Mouse (Mus musculus): ENCODE results near the gene Plac9b. TPM values are rescaled to one million over a fixed set of nuclear protein-coding genes. Genes with fewer than 3 reads are reported as not detected.
A peak's percentile ranks its signal among the peaks of the same experiment; 100 is the strongest.
"Not testable (repeated sequence)": the region's sequence is repeated elsewhere in the genome, so short reads cannot be mapped to it uniquely, and the experiment has no call there.

Gene Plac9b
- polyA plus RNA-seq, 2 experiments = 19.9 to 40.5 TPM

- not testable (repeated sequence) for H3K36me3 ChIP-seq (ENCODE audit: control insufficient read depth, insufficient read depth, low read length); DNase-seq (ENCODE audit: low spot score); H3K4me2 ChIP-seq (replicated peaks; ENCODE audit: low read depth, low read length, severe bottlenecking); H3K27ac ChIP-seq (replicated peaks; ENCODE audit: low read depth, low read length); H3K9ac ChIP-seq (ENCODE audit: low read depth, low read length, severe bottlenecking); H3K9me3 ChIP-seq (ENCODE audit: control insufficient read depth, low read length); H3K4me3 ChIP-seq (replicated peaks; ENCODE audit: low read length); H3K4me1 ChIP-seq (ENCODE audit: control insufficient read depth, insufficient read depth, low read length); H3K27me3 ChIP-seq (ENCODE audit: control insufficient read depth, insufficient read depth, low read length)
- no CpG with 5 or more reads among the region's 18 CpGs for WGBS
- peak; percentile 91 for ATAC-seq (ENCODE audit: low FRiP score, low read depth)
These were observed 63.7 kb downstream of the Plac9b start for GRCm38 (mm10) chr14:26118550-26119000.

GRCm38 (mm10) chr14:26118150-26118549, 64.1 kb downstream of the Plac9b start, which contains the start of gene Duxbl2:
TSS of gene Duxbl2 (plus strand) at chr14:26118349.
- H3K9me3 ChIP-seq (ENCODE audit: control insufficient read depth, low read length); H3K27me3 ChIP-seq (ENCODE audit: control insufficient read depth, insufficient read depth, low read length); H3K9ac ChIP-seq (ENCODE audit: low read depth, low read length, severe bottlenecking); H3K4me3 ChIP-seq (replicated peaks; ENCODE audit: low read length); DNase-seq (ENCODE audit: low spot score); H3K36me3 ChIP-seq (ENCODE audit: control insufficient read depth, insufficient read depth, low read length); H3K4me1 ChIP-seq (ENCODE audit: control insufficient read depth, insufficient read depth, low read length); H3K4me2 ChIP-seq (replicated peaks; ENCODE audit: low read depth, low read length, severe bottlenecking); H3K27ac ChIP-seq (replicated peaks; ENCODE audit: low read depth, low read length): not testable (repeated sequence)
- ATAC-seq (ENCODE audit: low FRiP score, low read depth) = peak; percentile 58; the same call in 1 of the 2 replicates
- no CpG with 5 or more reads among the region's 7 CpGs for WGBS

Other genes starting within 250 kb of the Plac9b start
- gene Cphx1, start 244.2 kb downstream of the Plac9b start, polyA plus RNA-seq (2012; rRNA removed) = 0.04 TPM in 1 of 2 replicates, not detected in the other
- gene Cphx1, start 244.2 kb downstream of the Plac9b start, polyA plus RNA-seq (2014; fragmentation: Nextera tagmentation; extraction: Ambion mirVana) = 0.11 TPM in 1 of 2 replicates, not detected in the other
- 6.8 and 8.0 TPM in 2 replicates for gene Duxbl1, start 203.9 kb downstream of the Plac9b start, polyA plus RNA-seq (2012; rRNA removed)
- 0.63 and 1.6 TPM in 2 replicates for gene Duxbl1, start 203.9 kb downstream of the Plac9b start, polyA plus RNA-seq (2014; fragmentation: Nextera tagmentation; extraction: Ambion mirVana)
- 26.5 and 29.0 TPM in 2 replicates for gene Gm9780, start 139.8 kb downstream of the Plac9b start, polyA plus RNA-seq (2012; rRNA removed)
- gene Gm9780, start 139.8 kb downstream of the Plac9b start, polyA plus RNA-seq (2014; fragmentation: Nextera tagmentation; extraction: Ambion mirVana) = 42.6 and 49.9 TPM in 2 replicates
- gene Tmem254c, start 115.1 kb downstream of the Plac9b start, polyA plus RNA-seq (2012; rRNA removed) = 6.0 and 8.4 TPM in 2 replicates
- 47.7 and 56.8 TPM in 2 replicates for gene Tmem254c, start 115.1 kb downstream of the Plac9b start, polyA plus RNA-seq (2014; fragmentation: Nextera tagmentation; extraction: Ambion mirVana)
- not detected in 2 replicates for gene Cphx2, start 101.0 kb downstream of the Plac9b start, polyA plus RNA-seq (2012; rRNA removed)
- gene Cphx2, start 101.0 kb downstream of the Plac9b start, polyA plus RNA-seq (2014; fragmentation: Nextera tagmentation; extraction: Ambion mirVana) = not detected in 2 replicates
- not detected in 2 replicates for gene Cphx3, start 100.2 kb downstream of the Plac9b start, polyA plus RNA-seq (2012; rRNA removed)
- gene Cphx3, start 100.2 kb downstream of the Plac9b start, polyA plus RNA-seq (2014; fragmentation: Nextera tagmentation; extraction: Ambion mirVana) = not detected in 2 replicates
- not detected in 2 replicates for gene Duxbl2, start 64.1 kb downstream of the Plac9b start, polyA plus RNA-seq (2012; rRNA removed)
- 0.21 and 3.2 TPM in 2 replicates for gene Duxbl2, start 64.1 kb downstream of the Plac9b start, polyA plus RNA-seq (2014; fragmentation: Nextera tagmentation; extraction: Ambion mirVana)
- 23.1 and 25.0 TPM in 2 replicates for gene Tmem254b, start 24.6 kb upstream of the Plac9b start, polyA plus RNA-seq (2012; rRNA removed)
- 29.7 and 32.1 TPM in 2 replicates for gene Tmem254b, start 24.6 kb upstream of the Plac9b start, polyA plus RNA-seq (2014; fragmentation: Nextera tagmentation; extraction: Ambion mirVana)
- gene Duxbl3, start 75.5 kb upstream of the Plac9b start, polyA plus RNA-seq (2012; rRNA removed) = 4.9 and 6.1 TPM in 2 replicates
- gene Duxbl3, start 75.5 kb upstream of the Plac9b start, polyA plus RNA-seq (2014; fragmentation: Nextera tagmentation; extraction: Ambion mirVana) = 0.47 and 1.7 TPM in 2 replicates

All from limb, embryonic 14.5 days (tissue).